In genomic region chr4:53134816-53135215, GRCm38 (mm10) we compare ENCODE assay signal across 25 mouse cellular contexts. TPM values are rescaled to one million over a fixed set of nuclear protein-coding genes. Genes with fewer than 3 reads are reported as not detected.
A peak's percentile ranks its signal among the peaks of the same experiment; 100 is the strongest.
DNase-seq lines count a peak whose midpoint lies in the region; ATAC-seq and TF ChIP-seq lines count a peak whose summit lies in the region.
"Had no signal": no experiment of that assay in that cellular context is flagged by ENCODE, and none has a peak within 500 bp of the region (broad histone marks: within the 10 kb centered on the region; RNA-seq: fewer than 3 reads in every experiment).

No protein-coding gene starts in this region.

- no peak overlapping the region for H3K27ac ChIP-seq in lung, embryonic 14.5 days (ENCODE audit: low read depth)
- no peak overlapping the region for H3K27ac ChIP-seq in liver, embryonic 14.5 days
- H3K27ac ChIP-seq: heart, embryonic 15.5 days; limb, embryonic 12.5 days; midbrain, embryonic 12.5 days; neural tube, embryonic 13.5 days had no signal

- no peak overlapping the region for H3K4me2 ChIP-seq in lung, embryonic 14.5 days
- peak overlapping the region; percentile 31 for H3K4me2 ChIP-seq in liver, embryonic 14.5 days (ENCODE audit: low read depth)
- H3K4me2 ChIP-seq: heart, embryonic 15.5 days; limb, embryonic 12.5 days; midbrain, embryonic 12.5 days; neural tube, embryonic 13.5 days had no signal

- no peak for TF ChIP-seq CTCF in lung, embryonic 14.5 days (IDR thresholded peaks at IDR 0.05; ENCODE audit: low read depth)
- TF ChIP-seq CTCF in liver, embryonic 14.5 days (IDR thresholded peaks at IDR 0.05; ENCODE audit: low read depth): no peak

- no peaks in the 10 kb centered on the region for H3K27me3 ChIP-seq in lung, embryonic 14.5 days (ENCODE audit: insufficient read depth, low read length)
- no peaks in the 10 kb centered on the region for H3K27me3 ChIP-seq in liver, embryonic 14.5 days (ENCODE audit: control insufficient read depth, insufficient read depth, low read length)
- H3K27me3 ChIP-seq: heart, embryonic 15.5 days; limb, embryonic 12.5 days; megakaryocyte, embryonic 14.5 days; midbrain, embryonic 12.5 days; neural tube, embryonic 13.5 days had no signal

- peaks cover 28% of the 10 kb centered on the region; the same call in 1 of the 2 replicates for H3K36me3 ChIP-seq in lung, embryonic 14.5 days (ENCODE audit: insufficient read depth)
- H3K36me3 ChIP-seq in liver, embryonic 14.5 days (replicated peaks; ENCODE audit: control insufficient read depth, insufficient read depth, low read depth): no peaks in the 10 kb centered on the region

- H3K9me3 ChIP-seq in lung, embryonic 14.5 days (ENCODE audit: low read depth, low read length): no peaks in the 10 kb centered on the region
- H3K9me3 ChIP-seq in liver, embryonic 14.5 days (ENCODE audit: control insufficient read depth, low read length): no peaks in the 10 kb centered on the region
- H3K9me3 ChIP-seq: heart, embryonic 15.5 days; limb, embryonic 12.5 days; megakaryocyte, embryonic 14.5 days; midbrain, embryonic 12.5 days; neural tube, embryonic 13.5 days had no signal

- 0 out of 2 replicates have a peak, but pooled peaks have one; percentile 24 for ATAC-seq in lung, embryonic 14.5 days (ENCODE audit: insufficient read depth)
- ATAC-seq in liver, embryonic 14.5 days (ENCODE audit: insufficient read depth): no peak
- ATAC-seq: CD4-positive, CD25-positive, alpha-beta regulatory T cell, adult 4 months; forebrain, embryonic 16.5 days; hindbrain, embryonic 16.5 days had no signal

- no peak for TF ChIP-seq EP300 in liver, embryonic 14.5 days (IDR thresholded peaks at IDR 0.05; ENCODE audit: low read depth)

- peak; percentile 17 for DNase-seq in kidney, adult 9 months
- no peak for DNase-seq in kidney, adult 8-10 months
- DNase-seq in lung, embryonic 14.5 days: no peak
- DNase-seq in lung, postnatal 10 days: no peak
- DNase-seq in liver, embryonic 14.5 days (ENCODE audit: low read depth in 3 of 3, low spot score in 3 of 3): no peak
- no peak for DNase-seq in cerebellum, adult 11 months
- DNase-seq in natural killer cell, adult 2 months (ENCODE audit: low spot score in 2 of 2): no peak
- DNase-seq: adrenal gland, postnatal 25 days; cerebellum, adult 18-20 months; cerebellum, postnatal 14 days; gastrocnemius, postnatal 10 days; lung, adult 2 months; lung, postnatal 4 days; thymus, adult 2 months; thymus, postnatal 36 days had no signal

- no peaks in the 10 kb centered on the region for H3K4me1 ChIP-seq in lung, embryonic 14.5 days (ENCODE audit: insufficient read depth)
- H3K4me1 ChIP-seq in liver, embryonic 14.5 days (replicated peaks; ENCODE audit: control insufficient read depth in 2 of 2, insufficient read depth in 2 of 2, low read length in 1 of 2): peaks cover 12 to 58% of the 10 kb centered on the region in 2 experiments
- H3K4me1 ChIP-seq: heart, embryonic 15.5 days; limb, embryonic 12.5 days; midbrain, embryonic 12.5 days had no signal

- no peak overlapping the region for H3K4me3 ChIP-seq in lung, embryonic 14.5 days (ENCODE audit: low read depth, low read length)
- H3K4me3 ChIP-seq in liver, embryonic 14.5 days (ENCODE audit: insufficient read depth in 1 of 2, low read depth in 2 of 2, low read length in 2 of 2): no peak overlapping the region
- H3K4me3 ChIP-seq: erythroblast, embryonic 14.5 days; heart, embryonic 15.5 days; limb, embryonic 12.5 days; megakaryocyte, embryonic 14.5 days; midbrain, embryonic 12.5 days; myocyte; neural tube, embryonic 13.5 days had no signal

- 43% methylated on average over 7 of the region's 7 CpGs for WGBS in lung, embryonic 14.5 days
- 69% methylated on average over 7 of the region's 7 CpGs for WGBS in liver, embryonic 14.5 days (ENCODE audit: insufficient replicate concordance)

- H3K9ac ChIP-seq in lung, embryonic 14.5 days: no peak overlapping the region
- no peak overlapping the region for H3K9ac ChIP-seq in liver, embryonic 14.5 days (replicated peaks)
- H3K9ac ChIP-seq: heart, embryonic 15.5 days; limb, embryonic 12.5 days; midbrain, embryonic 12.5 days; neural tube, embryonic 13.5 days had no signal

RNA-seq across cellular contexts. Expression of gene Abca1, which starts 24.9 kb away (rescaled TPM):
- polyA plus RNA-seq in lung, embryonic 14.5 days (2014; fragmentation: Nextera tagmentation; extraction: Ambion mirVana): 13.6 and 14.3 TPM in 2 replicates
- polyA plus RNA-seq in liver, embryonic 14.5 days (2012; rRNA removed): 5.7 and 7.0 TPM in 2 replicates
- polyA plus RNA-seq in liver, embryonic 14.5 days (2014; fragmentation: Nextera tagmentation; extraction: Ambion mirVana): 12.0 and 13.1 TPM in 2 replicates
